Comparison of ENCODE assay signal across 13 mouse cellular contexts in the genomic region with DNA sequence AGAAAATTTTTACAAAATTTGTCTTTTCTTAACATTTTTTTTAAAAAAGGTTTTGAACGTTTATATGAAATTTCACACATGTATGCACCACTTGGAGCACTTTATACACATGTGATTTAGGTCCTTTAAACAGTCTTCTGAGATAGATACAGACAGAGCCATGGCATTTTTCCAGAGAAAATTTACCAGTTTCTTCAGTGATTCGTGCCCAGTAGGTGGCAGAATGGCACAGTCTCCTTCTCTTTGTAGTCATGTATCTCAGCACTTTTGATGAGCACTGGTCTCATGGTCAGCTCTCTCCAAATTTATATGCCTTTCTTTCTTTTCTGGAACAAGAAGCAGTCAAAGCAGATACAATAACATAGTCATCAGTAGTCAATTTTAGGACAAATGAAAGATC.
DNase-seq lines count a peak whose midpoint lies in the region; ATAC-seq and TF ChIP-seq lines count a peak whose summit lies in the region.
"Had no signal": no experiment of that assay in that cellular context is flagged by ENCODE, and none has a peak within 500 bp of the region (broad histone marks: within the 10 kb centered on the region; RNA-seq: fewer than 3 reads in every experiment).

No protein-coding gene starts in this region.

- DNase-seq in frontal cortex, postnatal 25 days (ENCODE audit: low spot score in 2 of 2): no peak
- peak; percentile 23 for DNase-seq in limb, embryonic 14.5 days (ENCODE audit: low spot score)
- DNase-seq in limb, embryonic 10.5 days (ENCODE audit: low spot score): no peak
- DNase-seq in CH12.LX (ENCODE audit: extremely low read depth): peak; percentile 22
- peak; percentile 52 for DNase-seq in brain, embryonic 14.5 days (ENCODE audit: low read depth)
- no peak for DNase-seq in cerebellum, adult 9-10 months
- DNase-seq in urinary bladder, postnatal 36 days (ENCODE audit: low spot score in 2 of 2): no peak
- DNase-seq: cerebellum, adult 11 months; heart, adult 18-20 months; thymus, postnatal 36 days had no signal

- in situ Hi-C loops in CH12.LX (cut with MboI; ENCODE audit: low pct_ligation_motif_present, low pct_unique_long_range_greater_than_20kb, low sequenced_read_pairs): loop anchor here (10.0 kb wide), 1 partner anchor 149 kb away; no protein-coding TSS in a partner anchor

- TF ChIP-seq EP300 in CH12.LX (IDR thresholded peaks at IDR 0.05; ENCODE audit: low read length): no peak

- TF ChIP-seq POLR2A in limb, embryonic 14.5 days (IDR thresholded peaks at IDR 0.05; ENCODE audit: borderline replicate concordance, extremely low read depth, insufficient read depth, insufficient read length): no peak
- TF ChIP-seq POLR2A in CH12.LX (IDR thresholded peaks at IDR 0.05; ENCODE audit: low read depth, low read length): no peak
- TF ChIP-seq POLR2A in brain, embryonic 14.5 days (IDR thresholded peaks at IDR 0.05; ENCODE audit: borderline replicate concordance, extremely low read depth, insufficient read depth, insufficient read length, poor library complexity, severe bottlenecking): no peak

- H3K27me3 ChIP-seq in limb, embryonic 14.5 days (ENCODE audit: control insufficient read depth, insufficient read depth, low read length): no peaks in the 10 kb centered on the region
- no peaks in the 10 kb centered on the region for H3K27me3 ChIP-seq in limb, embryonic 10.5 days (ENCODE audit: low read depth, poor library complexity, severe bottlenecking)
- H3K27me3 ChIP-seq in CH12.LX (replicated peaks): no peaks in the 10 kb centered on the region
- H3K27me3 ChIP-seq: limb, embryonic 15.5 days had no signal

- TF ChIP-seq RAD21 in CH12.LX (IDR thresholded peaks at IDR 0.05; ENCODE audit: low read depth, low read length): peak; percentile 57

- dilution Hi-C loops in CH12.LX (cut with MboI; ENCODE audit: extremely low pct_ligation_motif_present, extremely low pct_unique_long_range_greater_than_20kb, low sequenced_read_pairs): no loop called here

- no peak overlapping the region for H3K4me2 ChIP-seq in limb, embryonic 14.5 days (replicated peaks; ENCODE audit: low read depth, low read length, severe bottlenecking)
- no peak overlapping the region for H3K4me2 ChIP-seq in CH12.LX (ENCODE audit: insufficient read depth, low read depth, poor library complexity, severe bottlenecking)
- H3K4me2 ChIP-seq: limb, embryonic 15.5 days had no signal

- ATAC-seq in frontal cortex, adult (ENCODE audit: low TSS enrichment): peak; percentile 88
- ATAC-seq in limb, embryonic 14.5 days (ENCODE audit: low FRiP score, low read depth): no peak
- ATAC-seq: midbrain, embryonic 16.5 days had no signal

- H3K4me3 ChIP-seq in limb, embryonic 14.5 days (replicated peaks; ENCODE audit: low read length): no peak overlapping the region
- no peak overlapping the region for H3K4me3 ChIP-seq in limb, embryonic 10.5 days
- H3K4me3 ChIP-seq in CH12.LX (replicated peaks in 1 of 3; ENCODE audit: low read depth in 2 of 3, low read length in 2 of 3, poor library complexity in 1 of 3): no peak overlapping the region
- H3K4me3 ChIP-seq: limb, embryonic 15.5 days had no signal

- WGBS in limb, embryonic 14.5 days: 19% methylated on average over 2 of the region's 2 CpGs
- WGBS in limb, embryonic 10.5 days: 36% methylated on average over 2 of the region's 2 CpGs

- peak in 1 of 2 experiments; percentile 66; a peak in 2 of 4 replicates for TF ChIP-seq CTCF in CH12.LX (conservative IDR thresholded peaks at IDR 0.05 in 1 of 2, IDR thresholded peaks at IDR 0.05 in 1 of 2; ENCODE audit: low read depth in 2 of 2, low read length in 2 of 2)
- peak; percentile 31; the same call in 1 of the 2 replicates for TF ChIP-seq CTCF in brain, embryonic 14.5 days (IDR thresholded peaks at IDR 0.05; ENCODE audit: borderline replicate concordance, extremely low read depth, insufficient read depth, insufficient read length)

- no peak overlapping the region for H3K27ac ChIP-seq in limb, embryonic 14.5 days (replicated peaks; ENCODE audit: low read depth, low read length)
- H3K27ac ChIP-seq in limb, embryonic 10.5 days: no peak overlapping the region
- no peak overlapping the region for H3K27ac ChIP-seq in CH12.LX (ENCODE audit: insufficient read depth, low read depth)
- H3K27ac ChIP-seq: limb, embryonic 15.5 days had no signal

- no peak overlapping the region for H3K9ac ChIP-seq in limb, embryonic 14.5 days (ENCODE audit: low read depth, low read length, severe bottlenecking)
- no peak overlapping the region for H3K9ac ChIP-seq in CH12.LX (ENCODE audit: insufficient read depth, low read depth)
- H3K9ac ChIP-seq: limb, embryonic 15.5 days had no signal

- H3K4me1 ChIP-seq in limb, embryonic 14.5 days (ENCODE audit: control insufficient read depth, insufficient read depth, low read length): no peaks in the 10 kb centered on the region
- H3K4me1 ChIP-seq in limb, embryonic 10.5 days: no peaks in the 10 kb centered on the region
- peaks cover 0 to 27% of the 10 kb centered on the region in 2 experiments; a peak in 3 of 4 replicates for H3K4me1 ChIP-seq in CH12.LX (ENCODE audit: control insufficient read depth in 1 of 2, insufficient read depth in 2 of 2)
- H3K4me1 ChIP-seq: limb, embryonic 15.5 days had no signal

- no peaks in the 10 kb centered on the region for H3K9me3 ChIP-seq in limb, embryonic 14.5 days (ENCODE audit: control insufficient read depth, low read length)
- H3K9me3 ChIP-seq in limb, embryonic 10.5 days (replicated peaks): no peaks in the 10 kb centered on the region
- no peaks in the 10 kb centered on the region for H3K9me3 ChIP-seq in CH12.LX (replicated peaks; ENCODE audit: low read length)
- H3K9me3 ChIP-seq: limb, embryonic 15.5 days had no signal

- H3K79me2 ChIP-seq in CH12.LX (replicated peaks; ENCODE audit: control insufficient read depth, extremely low read depth, insufficient read depth, poor library complexity, severe bottlenecking): no peaks in the 10 kb centered on the region

- no peaks in the 10 kb centered on the region for H3K36me3 ChIP-seq in limb, embryonic 14.5 days (ENCODE audit: control insufficient read depth, insufficient read depth, low read length)
- no peaks in the 10 kb centered on the region for H3K36me3 ChIP-seq in limb, embryonic 10.5 days
- no peaks in the 10 kb centered on the region for H3K36me3 ChIP-seq in CH12.LX (replicated peaks in 1 of 2; ENCODE audit: control insufficient read depth in 1 of 2, insufficient read depth in 1 of 2, low read length in 1 of 2)
- H3K36me3 ChIP-seq: limb, embryonic 15.5 days had no signal

TF ChIP-seq in CH12.LX, 34 proteins besides CTCF, POLR2A, EP300 and RAD21:
- TF ChIP-seq ZMIZ1 (IDR thresholded peaks at IDR 0.05; ENCODE audit: low read depth, low read length): no peak
- no peak for TF ChIP-seq MAFK (IDR thresholded peaks at IDR 0.05; ENCODE audit: insufficient replicate concordance, low read length)
- no peak for TF ChIP-seq SIN3A (IDR thresholded peaks at IDR 0.05; ENCODE audit: low read length)
- no peak for TF ChIP-seq POLR2AphosphoS2 (IDR thresholded peaks at IDR 0.05; ENCODE audit: low read depth, low read length)
- no peak for TF ChIP-seq UBTF (IDR thresholded peaks at IDR 0.05; ENCODE audit: low read depth, low read length)
- TF ChIP-seq ETS1 (conservative IDR thresholded peaks at IDR 0.05; ENCODE audit: low read depth, low read length): no peak
- no peak for TF ChIP-seq NELFE (IDR thresholded peaks at IDR 0.05; ENCODE audit: low read depth, low read length)
- TF ChIP-seq BHLHE40 (IDR thresholded peaks at IDR 0.05; ENCODE audit: low read depth, low read length): no peak
- TF ChIP-seq MAX (IDR thresholded peaks at IDR 0.05; ENCODE audit: low read length): no peak
- peak; percentile 70 for TF ChIP-seq TBP (conservative IDR thresholded peaks at IDR 0.05; ENCODE audit: low read depth, low read length)
- no peak for TF ChIP-seq CHD1 (IDR thresholded peaks at IDR 0.05; ENCODE audit: low read depth, low read length)
- no peak for TF ChIP-seq JUND (conservative IDR thresholded peaks at IDR 0.05; ENCODE audit: low read depth, low read length)
- TF ChIP-seq IRF4 (IDR thresholded peaks at IDR 0.05; ENCODE audit: low read depth, low read length): no peak
- no peak for TF ChIP-seq KAT2A (IDR thresholded peaks at IDR 0.05; ENCODE audit: insufficient replicate concordance, low read length)
- TF ChIP-seq SMC3 (IDR thresholded peaks at IDR 0.05; ENCODE audit: low read depth, low read length): peak; percentile 57
- TF ChIP-seq GABPA (IDR thresholded peaks at IDR 0.05; ENCODE audit: insufficient replicate concordance, low read depth, low read length): no peak
- TF ChIP-seq MAZ (IDR thresholded peaks at IDR 0.05; ENCODE audit: low read depth, low read length): no peak

Comparison
In these comparisons a context has a peak if more than half of its experiments do, and no peak if none do; other contexts are left out.
1. DNase-seq: peak in limb, embryonic 14.5 days (single experiment), CH12.LX (single experiment) and brain, embryonic 14.5 days (single experiment); none in frontal cortex, postnatal 25 days (0 of 2), limb, embryonic 10.5 days (single experiment), cerebellum, adult 9-10 months (single experiment) and urinary bladder, postnatal 36 days (0 of 2).